21 mouse cellular contexts compared by ENCODE assay signal in the genomic region with DNA sequence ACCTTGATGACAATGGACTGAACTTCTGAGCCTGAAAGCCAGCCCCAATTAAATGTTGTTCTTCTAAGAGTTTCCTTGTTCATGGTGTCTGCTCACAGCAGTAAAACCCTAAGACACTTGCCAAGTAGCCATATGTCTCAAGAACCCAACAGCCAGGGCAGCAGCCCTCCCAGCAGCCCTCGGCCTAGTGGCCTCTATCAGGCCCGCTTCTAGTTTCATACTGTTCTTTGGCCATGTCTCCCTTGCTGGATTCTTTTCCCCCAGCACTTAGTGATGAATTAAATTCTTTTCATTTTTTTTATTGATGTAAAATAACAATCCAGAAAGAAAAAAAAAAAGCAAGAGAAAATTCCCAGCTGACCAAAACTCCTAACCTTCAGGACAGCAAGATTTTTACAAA.
DNase-seq lines count a peak whose midpoint lies in the region; ATAC-seq and TF ChIP-seq lines count a peak whose summit lies in the region.
"Had no signal": no experiment of that assay in that cellular context is flagged by ENCODE, and none has a peak within 500 bp of the region (broad histone marks: within the 10 kb centered on the region; RNA-seq: fewer than 3 reads in every experiment).

No protein-coding gene starts in this region.

- ATAC-seq in lung, embryonic 16.5 days (ENCODE audit: low read depth): 0 out of 2 replicates have a peak, but pooled peaks have one; percentile 37
- ATAC-seq: forebrain, embryonic 14.5 days; intestine, embryonic 15.5 days had no signal

- no peak overlapping the region for H3K9ac ChIP-seq in heart, adult 2 months (ENCODE audit: low read depth, low read length)
- H3K9ac ChIP-seq in lung, embryonic 16.5 days (ENCODE audit: low read length): no peak overlapping the region
- H3K9ac ChIP-seq: heart, embryonic 15.5 days; hindbrain, embryonic 13.5 days; intestine, embryonic 15.5 days had no signal

- no peaks in the 10 kb centered on the region for H3K9me3 ChIP-seq in lung, embryonic 16.5 days (ENCODE audit: control insufficient read depth, low read length)
- H3K9me3 ChIP-seq: embryonic facial prominence, embryonic 10.5 days; forebrain, embryonic 10.5 days; heart, embryonic 15.5 days; hindbrain, embryonic 13.5 days; intestine, embryonic 15.5 days had no signal

- peak; percentile 91 for DNase-seq in heart, adult 11 months
- DNase-seq in heart, adult 2 months: no peak
- no peak for DNase-seq in lung, postnatal 10 days
- DNase-seq in NIH3T3 (ENCODE audit: low read depth): peak; percentile 44
- DNase-seq in left cerebral cortex, adult 8-10 months (ENCODE audit: low spot score in 2 of 2): no peak
- DNase-seq in embryo, embryonic 11 days: no peak
- DNase-seq: adrenal gland, postnatal 14 days; cerebellum, adult 18-20 months; cerebellum, adult 9-11 months; cerebellum, postnatal 36 days; gastrocnemius, postnatal 10 days; heart, postnatal 14 days had no signal

- H3K27ac ChIP-seq in heart, adult 2 months: no peak overlapping the region
- H3K27ac ChIP-seq in lung, embryonic 16.5 days (ENCODE audit: low read length): no peak overlapping the region
- H3K27ac ChIP-seq: embryonic facial prominence, embryonic 10.5 days; forebrain, embryonic 10.5 days; heart, embryonic 15.5 days; hindbrain, embryonic 13.5 days; intestine, embryonic 15.5 days had no signal

- intact Hi-C loops in heart, adult 2 months (cut with DNase I): no loop called here

- WGBS in heart, adult 2 months: 74% methylated on average over 2 of the region's 2 CpGs
- WGBS in lung, embryonic 16.5 days: 65% methylated on average over 2 of the region's 2 CpGs

- TF ChIP-seq POLR2A in heart, adult 2 months (IDR thresholded peaks at IDR 0.05; ENCODE audit: insufficient read depth, low read depth, low read length): no peak

- H3K4me2 ChIP-seq in lung, embryonic 16.5 days (ENCODE audit: low read depth, low read length): no peak overlapping the region
- H3K4me2 ChIP-seq: heart, embryonic 11.5 days; heart, embryonic 15.5 days; hindbrain, embryonic 13.5 days; intestine, embryonic 15.5 days had no signal

- no peaks in the 10 kb centered on the region for H3K27me3 ChIP-seq in heart, adult 2 months (ENCODE audit: control insufficient read depth, insufficient read depth, low read length)
- H3K27me3 ChIP-seq in lung, embryonic 16.5 days (ENCODE audit: control insufficient read depth, insufficient read depth, low read depth, low read length): no peaks in the 10 kb centered on the region
- H3K27me3 ChIP-seq: hindbrain, embryonic 13.5 days; intestine, embryonic 15.5 days had no signal

- H3K36me3 ChIP-seq in heart, adult 2 months (ENCODE audit: control insufficient read depth, insufficient read depth, low read length): no peaks in the 10 kb centered on the region
- H3K36me3 ChIP-seq in lung, embryonic 16.5 days (ENCODE audit: control insufficient read depth, insufficient read depth, low read length): no peaks in the 10 kb centered on the region
- H3K36me3 ChIP-seq: embryonic facial prominence, embryonic 10.5 days; forebrain, embryonic 10.5 days; heart, embryonic 15.5 days; hindbrain, embryonic 13.5 days; intestine, embryonic 15.5 days had no signal

- no peak for TF ChIP-seq CTCF in heart, adult 2 months (IDR thresholded peaks at IDR 0.05)

- no peak for TF ChIP-seq EP300 in heart, adult 2 months (IDR thresholded peaks at IDR 0.05; ENCODE audit: insufficient read depth, low read depth, low read length)

- H3K4me3 ChIP-seq in heart, adult 2 months: no peak overlapping the region
- no peak overlapping the region for H3K4me3 ChIP-seq in lung, embryonic 16.5 days (ENCODE audit: low read length)
- H3K4me3 ChIP-seq: embryonic facial prominence, embryonic 10.5 days; erythroblast, embryonic 14.5 days; forebrain, embryonic 10.5 days; heart, embryonic 15.5 days; hindbrain, embryonic 13.5 days; intestine, embryonic 15.5 days had no signal

- H3K4me1 ChIP-seq in heart, adult 2 months (ENCODE audit: control insufficient read depth, insufficient read depth, low read length): no peaks in the 10 kb centered on the region; the same call in 1 of the 2 replicates
- no peaks in the 10 kb centered on the region for H3K4me1 ChIP-seq in lung, embryonic 16.5 days (replicated peaks; ENCODE audit: control insufficient read depth, insufficient read depth, low read length)
- H3K4me1 ChIP-seq: heart, embryonic 15.5 days; hindbrain, embryonic 13.5 days had no signal

- no peaks in the 10 kb centered on the region for H3K79me2 ChIP-seq in heart, adult 2 months (replicated peaks; ENCODE audit: control insufficient read depth, insufficient read depth, low read length)

Comparison
In these comparisons a context has a peak if more than half of its experiments do, and no peak if none do; other contexts are left out.
1. DNase-seq: peak in heart, adult 11 months (single experiment) and NIH3T3 (single experiment); none in heart, adult 2 months (0 of 2), lung, postnatal 10 days (single experiment), left cerebral cortex, adult 8-10 months (0 of 2) and embryo, embryonic 11 days (single experiment).